Mouse (Mus musculus): Measurements from ENCODE around the gene Trim31. TPM values are rescaled to one million over a fixed set of nuclear protein-coding genes. Genes with fewer than 3 reads are reported as not detected.

Trim31 gene
- polyA plus RNA-seq, 1 experiment from 2014 or later, result not detected

DNA sequence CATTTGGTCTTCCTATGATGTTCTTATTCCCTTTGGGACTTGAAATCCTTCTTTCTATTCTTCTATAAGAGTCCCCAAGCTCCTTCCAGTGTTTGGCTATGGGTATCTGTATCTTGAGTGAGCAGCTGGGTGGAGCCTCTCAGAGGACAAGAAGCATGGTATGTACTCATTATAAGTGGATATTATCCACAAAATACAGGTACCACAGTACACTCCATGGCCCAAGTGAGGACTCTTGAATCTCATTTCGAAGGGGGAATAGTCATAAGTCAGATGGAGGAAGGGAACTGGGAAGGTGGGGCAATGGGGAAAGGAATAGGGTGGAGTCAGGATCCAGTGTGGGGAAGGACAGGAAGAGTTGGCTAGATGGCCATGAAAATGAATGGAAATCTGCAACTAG lies 55.1 kb downstream of the Trim31 start:
- TF ChIP-seq CTCF (IDR thresholded peaks at IDR 0.05), result no peak
- in situ Hi-C loops (cut with MboI; ENCODE audit: low pct_unique_long_range_greater_than_20kb), result no loop called here
- ATAC-seq, result no peak
- POLR2A ChIA-PET, result no interaction called here
- no peaks in the 10 kb centered on the region for H3K27me3 ChIP-seq
- DNase-seq (ENCODE audit: low read depth, low spot score), result no peak
- CTCF ChIA-PET, result no interaction called here

DNA sequence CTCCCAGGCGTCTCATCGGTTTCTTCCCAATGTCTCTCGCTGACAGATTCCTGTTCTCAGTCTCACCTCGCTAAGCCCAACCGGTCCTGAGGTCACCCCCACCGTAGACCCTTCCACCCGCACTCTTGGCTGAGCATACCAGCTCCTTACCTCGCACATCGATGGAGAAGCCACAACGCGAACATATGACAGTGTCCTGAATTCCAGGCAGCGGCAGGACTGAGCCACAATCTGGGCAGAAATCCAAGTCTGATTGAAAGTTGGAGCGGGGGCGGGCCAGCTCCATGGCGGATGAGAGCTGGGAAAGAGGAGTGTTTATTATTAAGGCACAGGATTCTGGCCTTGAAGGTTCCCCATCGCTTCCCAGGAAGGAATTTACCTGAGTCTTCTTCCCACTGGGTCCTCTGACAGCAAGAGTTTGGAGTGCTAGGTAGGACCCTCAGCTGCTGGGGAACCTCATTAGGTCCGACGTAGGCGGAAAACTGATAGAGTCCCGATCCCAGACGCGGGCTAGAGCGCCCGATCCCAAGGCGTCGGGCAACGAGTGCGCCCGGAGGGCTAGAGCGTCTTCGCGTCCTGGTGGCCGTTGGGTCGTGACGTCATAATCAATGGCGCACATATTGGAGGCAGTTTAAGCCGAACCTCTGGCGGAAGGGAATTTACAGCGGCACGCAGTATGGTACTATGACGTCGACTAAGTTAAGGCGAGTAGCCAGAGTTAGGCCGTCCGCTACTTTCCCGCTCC lies 60.3 kb downstream of the Trim31 start, which contains the start of the genes Znrd1 and Znrd1as:
Znrd1 (minus strand) TSS at position 561 of the 745 bp plus-strand sequence.
Znrd1as (plus strand) TSS at position 594 of the 745 bp plus-strand sequence.
- peak; percentile 88 for ATAC-seq
- no peak for TF ChIP-seq CTCF (IDR thresholded peaks at IDR 0.05)
- no peaks in the 10 kb centered on the region for H3K27me3 ChIP-seq
- peak; percentile 82 for DNase-seq (ENCODE audit: low read depth, low spot score)
- ChIA-PET CTCF (interaction anchor here (1.0 to 2.0 kb wide), 2 partner anchors 14 to 125 kb away, joined by 3 to 5 read pairs; no protein-coding TSS in a partner anchor), POLR2A (interaction anchor here (1.9 kb wide), 1 partner anchor 70 kb away, joined by 4 read pairs; no protein-coding TSS in a partner anchor)
- in situ Hi-C loops (cut with MboI; ENCODE audit: low pct_unique_long_range_greater_than_20kb), result loop anchor here (5.0 kb wide), 1 partner anchor 89 kb away; the partner anchor contains the start of gene Gabbr1

DNA sequence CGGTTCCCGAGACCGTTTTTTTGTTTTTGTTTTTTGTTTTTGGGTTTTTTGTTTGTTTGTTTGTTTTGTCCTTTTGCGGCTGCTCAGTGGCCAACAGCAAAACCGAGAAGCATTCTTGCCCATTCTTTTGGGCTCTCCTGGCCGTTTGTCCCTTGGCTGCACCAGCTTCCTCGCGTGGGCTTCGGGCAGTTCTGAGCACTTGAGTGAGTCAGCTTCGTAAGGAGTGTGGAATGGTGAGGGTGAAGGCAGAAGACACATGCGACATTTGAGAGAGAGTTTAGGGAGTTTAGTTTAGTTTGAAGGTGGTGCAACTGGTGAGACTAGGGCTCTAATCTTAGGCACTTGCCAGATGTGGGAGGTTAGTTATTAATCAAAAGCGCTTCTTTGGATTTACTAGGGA lies 61.0 kb downstream of the Trim31 start:
- DNase-seq (ENCODE audit: low read depth, low spot score), result no peak

More for the DNA sequence above, 61.0 kb downstream of the Trim31 start:
- POLR2A ChIA-PET, result interaction anchor here (1.9 kb wide), 1 partner anchor 70 kb away, joined by 4 read pairs; no protein-coding TSS in a partner anchor
- in situ Hi-C loops (cut with MboI; ENCODE audit: low pct_unique_long_range_greater_than_20kb), result loop anchor here (5.0 kb wide), 1 partner anchor 88 kb away; the partner anchor contains the start of gene Gabbr1
- TF ChIP-seq CTCF (IDR thresholded peaks at IDR 0.05), result no peak
- H3K27me3 ChIP-seq, result no peaks in the 10 kb centered on the region
- ATAC-seq, result no peak
- CTCF ChIA-PET, result interaction anchor here (2.0 kb wide), 1 partner anchor 15 kb away, joined by 5 read pairs; no protein-coding TSS in a partner anchor

Other genes starting within 250 kb of the Trim31 start
- gene H2-M1, start 225.9 kb upstream of the Trim31 start, polyA plus RNA-seq (2021), result not detected
- gene H2-M10.5, start 125.2 kb upstream of the Trim31 start, polyA plus RNA-seq (2021), result not detected
- gene H2-M10.6, start 85.9 kb upstream of the Trim31 start, polyA plus RNA-seq (2021), result not detected
- 38.9 TPM for gene Trim26, start 61.0 kb upstream of the Trim31 start, polyA plus RNA-seq (2021)
- gene Trim15, start 30.9 kb upstream of the Trim31 start, polyA plus RNA-seq (2021), result 0.31 TPM
- 0.04 TPM for gene Trim10, start 28.5 kb upstream of the Trim31 start, polyA plus RNA-seq (2021)
- gene Trim40, start 8.0 kb upstream of the Trim31 start, polyA plus RNA-seq (2021), result not detected
- gene Rnf39, start 44.8 kb downstream of the Trim31 start, polyA plus RNA-seq (2021), result 0.45 TPM
- 56.1 TPM for gene Ppp1r11, start 53.6 kb downstream of the Trim31 start, polyA plus RNA-seq (2021)
- gene Znrd1, start 60.4 kb downstream of the Trim31 start, polyA plus RNA-seq (2021), result 42.1 TPM
- 10.3 TPM for gene Znrd1as, start 60.5 kb downstream of the Trim31 start, polyA plus RNA-seq (2021)
- gene 2410137M14Rik, start 83.1 kb downstream of the Trim31 start, polyA plus RNA-seq (2021), result not detected
- gene H2-M5, start 91.4 kb downstream of the Trim31 start, polyA plus RNA-seq (2021), result 0.28 TPM
- gene Zfp57, start 103.0 kb downstream of the Trim31 start, polyA plus RNA-seq (2021), result 36.3 TPM
- 0.10 TPM for gene Mog, start 125.3 kb downstream of the Trim31 start, polyA plus RNA-seq (2021)
- 44.4 TPM for gene Gabbr1, start 147.8 kb downstream of the Trim31 start, polyA plus RNA-seq (2021)
- not detected for gene Olfr90, start 190.4 kb downstream of the Trim31 start, polyA plus RNA-seq (2021)
- gene Olfr91, start 200.2 kb downstream of the Trim31 start, polyA plus RNA-seq (2021), result not detected
- not detected for gene Olfr92, start 222.0 kb downstream of the Trim31 start, polyA plus RNA-seq (2021)

Data from Patski (cell line).